Mouse (Mus musculus) ES-E14 (cell line): ENCODE measurements around the gene Nrg3.
"Not testable (repeated sequence)": the region's sequence is repeated elsewhere in the genome, so short reads cannot be mapped to it uniquely, and the experiment has no call there.

ENCODE experiments used
- HCFC1 ChIP-seq: IDR thresholded peaks from 2 replicates; pipeline ENCODE4 v1.6.1; 2012; ENCODE audit warnings: low read length, inconsistent platforms, borderline replicate concordance; ENCODE audit not compliant: insufficient read depth
- MAFK ChIP-seq: IDR thresholded peaks from 2 replicates; pipeline ENCODE4 v1.6.1; 2014; ENCODE audit warnings: mild to moderate bottlenecking, low read depth, low read length, inconsistent platforms; ENCODE audit not compliant: insufficient read depth
- ZNF384 ChIP-seq: IDR thresholded peaks from 2 replicates; pipeline ENCODE4 v1.6.1; 2012; ENCODE audit warnings: low read depth, low read length, inconsistent platforms

DNA sequence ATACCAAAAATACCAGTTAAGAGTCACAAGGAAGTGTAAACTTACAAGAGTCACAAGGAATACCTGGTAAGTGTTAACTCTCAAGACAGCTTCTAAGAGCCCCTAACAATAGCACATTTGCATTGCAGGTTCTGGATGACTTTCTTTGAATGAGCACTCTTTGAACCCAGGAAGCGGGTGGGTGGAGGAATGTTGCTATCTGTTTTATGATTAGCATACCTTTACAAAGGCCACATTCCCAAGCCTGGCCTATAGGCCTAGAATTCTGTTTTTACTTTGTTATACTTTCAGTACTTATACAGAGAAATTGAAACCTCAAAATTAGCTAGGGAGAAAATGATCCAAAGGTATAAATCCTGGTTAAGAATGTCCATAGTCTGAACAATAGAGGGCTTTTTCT lies 1150.0 kb downstream of the Nrg3 start:
- not testable (repeated sequence) for TF ChIP-seq HCFC1, ZNF384, MAFK
